Mouse (Mus musculus) left cerebral cortex, adult 2 months (tissue): Measurements from ENCODE around the gene Shroom3. TPM values are rescaled to one million over a fixed set of nuclear protein-coding genes. Genes with fewer than 3 reads are reported as not detected.

Experiments
- DNase-seq, 2 experiments: peaks; one replicate each; pipeline ENCODE4 v3.0.0; 2021 to 2022; ENCODE audit warnings: low spot score in 2 of 2, mixed read lengths in 1 of 2; ENCODE audit errors: extremely low spot score in 1 of 2
- H3K27ac ChIP-seq: fragments of 200-600 bp; 2 replicates; pipeline ENCODE4 v1.8.1; 2022
- H3K4me3 ChIP-seq: fragments of 200-600 bp; 2 replicates; pipeline ENCODE4 v1.8.1; 2022
- CTCF ChIP-seq: fragments of 200-600 bp; IDR thresholded peaks from 2 replicates; pipeline ENCODE4 v1.8.1; 2022; ENCODE audit warnings: antibody characterized with exemption, mild to moderate bottlenecking, moderate library complexity
- intact Hi-C: fragments of 180-260 bp; cut with DNase I; formaldehyde crosslinking; loops from one replicate; pipeline ENCODE4 v1.15.1; 2025
- total RNA-seq, 2 experiments: library from RNA; stranded (reverse); gene quantifications; 2 replicates each; pipeline ENCODE4 v1.2.3; 2021

The Shroom3 gene
- total RNA-seq, 2 experiments from 2014 or later: 4.3 to 6.3 TPM

DNA sequence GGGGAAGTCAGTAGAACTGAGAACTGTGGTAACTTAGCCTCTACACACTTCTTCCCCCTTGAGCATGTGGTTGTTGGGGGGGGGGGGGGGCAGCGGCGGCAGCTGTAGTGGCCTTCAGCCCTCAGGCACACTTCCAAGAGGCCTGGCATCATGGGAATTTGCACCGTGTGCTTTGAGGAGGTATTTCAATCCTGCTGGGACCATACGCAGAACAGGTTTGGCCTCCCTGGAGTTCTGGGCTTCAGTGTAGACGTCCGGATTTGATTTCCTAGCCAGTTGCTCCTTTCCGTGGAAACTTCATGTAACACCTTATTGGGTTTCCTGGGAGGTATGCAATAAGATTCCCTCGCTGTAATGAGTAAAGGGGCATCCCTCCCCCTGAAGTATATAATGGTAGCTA, 105.8 kb downstream of the Shroom3 start:
- H3K4me3 ChIP-seq: no peak overlapping the region
- TF ChIP-seq CTCF: no peak
- intact Hi-C loops: no loop called here
- H3K27ac ChIP-seq: no peak overlapping the region
- DNase-seq: no peak

GRCm38 (mm10) chr5:92796089-92796990, 113.1 kb downstream of the Shroom3 start:
- no peak for DNase-seq
- H3K27ac ChIP-seq: no peak overlapping the region
- no peak overlapping the region for H3K4me3 ChIP-seq
- TF ChIP-seq CTCF: no peak
- intact Hi-C loops: no loop called here

DNA sequence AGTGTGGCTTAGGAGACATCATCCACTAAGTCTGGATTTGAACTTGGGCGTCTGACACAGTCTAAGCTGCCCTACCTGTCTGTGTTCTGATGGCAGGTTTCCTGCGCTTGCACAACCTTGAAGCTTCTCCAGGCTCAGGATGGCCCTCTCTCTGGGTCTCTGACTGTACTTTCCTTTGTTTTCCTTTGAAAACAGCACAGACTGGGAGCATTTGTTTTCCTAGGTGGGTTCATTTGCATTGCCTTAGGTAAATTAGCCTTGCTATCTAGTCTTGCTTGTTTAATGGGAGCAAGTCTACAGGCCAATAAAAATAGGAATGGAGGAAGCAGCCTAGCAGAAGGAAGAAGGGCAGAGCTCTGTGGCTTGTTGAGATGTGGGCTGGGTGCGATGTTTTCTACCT, 114.7 kb downstream of the Shroom3 start:
- no peak for DNase-seq
- H3K27ac ChIP-seq: no peak overlapping the region
- no peak for TF ChIP-seq CTCF
- intact Hi-C loops: no loop called here
- no peak overlapping the region for H3K4me3 ChIP-seq

DNA sequence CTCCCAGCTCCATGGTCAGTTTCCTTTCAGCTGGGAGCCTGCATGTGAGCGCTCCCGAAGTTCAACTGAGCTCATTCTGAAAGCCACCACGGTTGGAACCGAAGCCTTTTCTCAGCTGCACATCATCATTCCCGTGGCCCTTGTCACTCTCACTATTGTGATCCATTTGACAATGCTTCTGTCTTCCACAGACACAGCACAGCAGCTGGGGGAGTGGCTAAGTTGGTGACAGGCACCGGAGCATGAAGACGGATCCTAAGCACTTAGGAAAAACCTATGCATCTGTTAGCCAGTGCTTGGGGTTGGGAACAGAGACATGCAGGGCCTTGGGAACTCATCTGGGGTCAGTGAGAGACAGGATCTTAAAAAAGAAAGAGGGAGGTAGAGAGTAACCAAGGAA, 121.1 kb downstream of the Shroom3 start:
- intact Hi-C loops: loop anchor here (5.0 kb wide), 1 partner anchor 148 kb away; no protein-coding TSS in a partner anchor
- no peak for TF ChIP-seq CTCF
- Histone ChIP-seq H3K27ac (peak overlapping the region; percentile 36; the same call in 1 of the 2 replicates), H3K4me3 (no peak overlapping the region)
- no peak for DNase-seq

GRCm38 (mm10) chr5:92808503-92809415, 125.5 kb downstream of the Shroom3 start:
- H3K4me3 ChIP-seq: no peak overlapping the region
- DNase-seq: peak in 1 of 2 experiments; percentile 8
- no peak overlapping the region for H3K27ac ChIP-seq
- intact Hi-C loops: no loop called here
- no peak for TF ChIP-seq CTCF

DNA sequence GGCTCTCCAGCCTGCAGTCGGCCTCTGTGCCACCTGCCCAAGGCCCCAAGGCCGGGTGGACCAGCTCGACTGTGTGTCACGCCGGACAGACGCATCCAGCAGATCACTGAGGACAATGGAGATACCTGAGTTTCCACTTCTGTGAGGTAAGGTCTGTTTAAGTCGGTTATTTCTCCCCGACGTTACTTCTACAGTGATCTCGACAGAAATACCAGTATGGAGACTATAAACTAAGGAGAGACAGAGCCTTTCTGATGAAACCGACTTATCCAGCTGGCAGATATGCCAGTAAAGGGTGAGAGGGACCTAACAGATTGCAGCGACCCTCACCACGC, 126.1 kb downstream of the Shroom3 start:
- Histone ChIP-seq H3K4me3 (no peak overlapping the region), H3K27ac (no peak overlapping the region)
- no peak for TF ChIP-seq CTCF
- DNase-seq: no peak
- intact Hi-C loops: no loop called here

GRCm38 (mm10) chr5:92810922-92811533, 127.8 kb downstream of the Shroom3 start:
- no peak for TF ChIP-seq CTCF
- Histone ChIP-seq H3K27ac (no peak overlapping the region), H3K4me3 (no peak overlapping the region)
- peak in 1 of 2 experiments; percentile 8 for DNase-seq
- intact Hi-C loops: no loop called here

DNA sequence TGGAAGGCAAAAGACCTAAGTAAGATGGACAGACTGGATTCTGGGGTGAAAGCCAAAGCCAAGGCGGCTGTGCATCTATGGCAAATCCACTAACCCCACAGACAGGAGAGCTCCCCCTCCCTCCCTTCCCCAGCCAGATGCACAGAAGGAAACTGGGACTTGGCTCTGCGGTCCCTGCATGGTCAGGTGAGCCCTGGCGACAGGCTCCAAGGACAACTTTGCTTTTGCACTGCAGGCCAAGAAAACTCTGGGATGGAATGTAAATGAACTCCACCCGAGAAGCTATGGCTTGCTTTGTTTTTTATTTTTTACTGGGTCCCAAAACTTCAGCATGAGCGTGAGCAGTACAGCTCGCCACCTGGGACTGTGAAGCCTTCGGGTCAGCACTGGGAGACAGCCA, 128.5 kb downstream of the Shroom3 start:
- no peak for TF ChIP-seq CTCF
- intact Hi-C loops: no loop called here

GRCm38 (mm10) chr5:92812936-92813335, 129.7 kb downstream of the Shroom3 start:
- TF ChIP-seq CTCF: no peak
- intact Hi-C loops: no loop called here
- no peak for DNase-seq

More for the DNA sequence above, 128.5 kb downstream of the Shroom3 start:
- peak overlapping the region; percentile 11; the same call in 1 of the 2 replicates for H3K27ac ChIP-seq
- H3K4me3 ChIP-seq: no peak overlapping the region
- DNase-seq: no peak

DNA sequence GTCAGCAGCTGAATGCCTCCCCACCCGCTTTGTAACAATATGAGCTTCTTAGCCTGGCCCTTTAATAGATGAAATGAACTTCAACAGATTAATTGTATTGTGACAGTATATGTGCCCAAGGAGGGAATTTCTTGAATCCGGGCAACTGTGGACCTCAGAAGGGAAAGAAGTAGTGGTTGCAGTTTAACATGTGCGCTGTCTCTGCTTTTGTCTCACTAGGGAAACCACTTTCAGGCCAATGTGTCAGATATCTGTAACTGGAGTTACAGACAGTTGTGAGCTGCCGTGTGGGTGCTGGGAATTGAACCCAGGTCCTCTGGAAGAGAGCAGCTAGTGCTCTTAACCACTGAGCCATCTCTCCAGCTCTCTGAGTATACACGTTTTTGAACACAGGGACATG, 130.3 kb downstream of the Shroom3 start:
- H3K4me3 ChIP-seq: no peak overlapping the region
- intact Hi-C loops: no loop called here

More at GRCm38 (mm10) chr5:92812936-92813335, 129.7 kb downstream of the Shroom3 start:
- Histone ChIP-seq H3K27ac (no peak overlapping the region), H3K4me3 (no peak overlapping the region)

DNA sequence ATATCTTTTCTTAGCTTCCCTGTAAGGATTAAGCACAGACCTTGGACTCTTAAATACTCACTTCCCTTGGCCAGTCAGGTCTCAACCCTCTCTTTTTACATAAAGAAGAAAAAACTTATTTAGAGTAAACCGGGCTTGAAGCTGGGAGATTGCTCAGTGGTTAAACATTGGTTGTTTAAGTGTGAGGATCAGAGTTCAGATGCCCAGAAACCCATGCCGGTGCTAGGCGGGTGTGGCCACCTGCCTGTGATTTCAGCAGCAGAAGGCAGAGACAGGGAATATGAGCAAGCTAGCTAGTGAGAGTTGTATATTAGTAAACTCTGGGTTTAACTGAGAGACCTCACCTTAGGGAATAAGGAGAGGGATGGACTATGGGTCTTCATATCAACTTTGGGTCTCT, 131.4 kb downstream of the Shroom3 start:
- DNase-seq: no peak
- intact Hi-C loops: no loop called here

More for the DNA sequence above, 130.3 kb downstream of the Shroom3 start:
- no peak for DNase-seq
- H3K27ac ChIP-seq: no peak overlapping the region
- TF ChIP-seq CTCF: no peak

More for the DNA sequence above, 131.4 kb downstream of the Shroom3 start:
- Histone ChIP-seq H3K4me3 (no peak overlapping the region), H3K27ac (no peak overlapping the region)
- no peak for TF ChIP-seq CTCF
